Mouse (Mus musculus): Measurements from ENCODE around the gene Dnajc25.

Gene Dnajc25

GRCm38 (mm10) chr4:59003806-59004200, 8.9 kb downstream of the Dnajc25 start:
- DNase-seq (ENCODE audit: low spot score in 2 of 2) = no peak

DNA sequence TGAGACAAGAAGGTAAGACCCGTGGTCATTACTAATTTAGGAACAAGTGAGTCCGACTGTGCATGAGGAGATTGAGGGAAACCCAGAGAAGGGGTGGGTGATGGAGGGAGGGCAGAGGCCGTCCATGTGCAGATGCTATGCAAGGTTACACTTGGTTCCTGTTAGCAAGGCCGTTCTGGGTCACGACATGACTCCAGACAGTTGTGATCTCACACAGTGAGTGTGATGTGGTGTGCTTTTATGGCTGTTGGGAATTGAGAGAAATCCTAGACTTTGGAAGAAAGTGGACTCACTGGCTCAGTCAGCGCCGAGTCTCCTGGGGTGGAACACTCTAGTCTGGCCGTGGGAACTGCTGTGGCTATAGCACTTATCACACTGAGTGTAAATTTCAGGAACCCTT, 11.3 kb downstream of the Dnajc25 start:
- DNase-seq (ENCODE audit: low spot score in 2 of 2) = no peak

DNA sequence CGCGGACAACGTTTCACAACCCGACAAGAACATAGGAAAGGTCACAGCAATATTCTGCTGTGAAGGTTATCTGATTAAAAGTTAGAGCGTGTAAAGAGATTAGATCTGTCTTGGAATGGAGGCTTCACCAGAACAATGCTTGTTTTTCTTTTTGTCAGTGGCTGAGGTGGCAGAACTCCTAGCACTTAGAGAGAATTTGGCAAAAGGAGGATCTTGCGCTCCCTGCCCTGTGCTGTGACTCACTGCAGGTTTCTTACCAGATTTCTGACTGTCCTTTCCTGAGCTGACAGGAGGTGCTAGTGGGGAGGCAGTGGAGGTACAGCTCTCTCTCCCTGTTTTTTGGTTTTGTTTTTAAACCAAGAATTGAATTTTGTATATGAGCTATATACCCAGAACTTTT, 12.2 kb downstream of the Dnajc25 start:
- no peak for DNase-seq (ENCODE audit: low spot score in 2 of 2)

- no peak for DNase-seq (ENCODE audit: low spot score in 2 of 2)
Observed at GRCm38 (mm10) chr4:59007974-59008373, 13.1 kb downstream of the Dnajc25 start.

GRCm38 (mm10) chr4:59009186-59009585, 14.3 kb downstream of the Dnajc25 start:
- DNase-seq (ENCODE audit: low spot score in 2 of 2) = no peak

GRCm38 (mm10) chr4:59009696-59010095, 14.8 kb downstream of the Dnajc25 start:
- DNase-seq (ENCODE audit: low spot score in 2 of 2) = no peak

DNA sequence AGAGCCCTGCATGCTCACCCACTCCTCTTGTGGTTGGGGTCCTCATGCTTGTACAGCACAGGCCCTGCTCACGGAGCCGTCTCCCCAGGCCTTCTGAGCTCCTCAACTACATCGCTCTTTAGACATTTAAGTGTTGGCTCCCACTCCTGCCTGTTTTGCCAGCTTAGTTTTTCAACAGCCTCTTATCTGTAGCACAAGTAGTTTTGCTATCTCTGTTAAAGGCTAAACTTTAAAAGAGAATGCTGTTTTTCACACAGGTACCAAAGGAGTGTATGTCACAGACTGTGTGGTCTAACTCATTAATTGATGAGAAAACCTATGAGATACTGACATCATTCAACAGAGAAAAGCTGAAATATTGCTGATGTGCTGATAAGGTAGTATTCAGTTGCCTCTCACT, 16.6 kb downstream of the Dnajc25 start:
- no peak for DNase-seq (ENCODE audit: low spot score in 2 of 2)

- DNase-seq (ENCODE audit: low spot score in 2 of 2) = no peak
Observed at GRCm38 (mm10) chr4:59015181-59015580, 20.3 kb downstream of the Dnajc25 start.

DNA sequence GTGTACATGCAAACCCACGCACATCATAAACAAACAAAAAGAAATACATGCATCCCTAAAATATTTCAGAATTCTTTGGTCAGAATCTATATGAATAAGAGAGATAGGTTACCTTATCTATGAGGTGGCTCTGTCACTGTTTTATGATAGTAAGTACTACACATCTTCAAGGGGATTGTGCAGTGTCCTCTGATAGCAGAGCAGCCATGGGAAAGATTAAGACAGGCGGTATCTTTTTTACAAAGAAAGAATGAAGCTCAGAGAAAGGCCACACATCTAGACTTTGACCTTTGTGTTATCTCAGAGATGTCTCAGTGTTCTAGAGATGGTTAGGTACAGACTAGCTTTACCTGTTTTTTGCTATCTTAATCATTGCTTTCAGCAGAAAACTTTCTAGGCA, 22.1 kb downstream of the Dnajc25 start:
- DNase-seq (ENCODE audit: low spot score in 2 of 2) = no peak

DNA sequence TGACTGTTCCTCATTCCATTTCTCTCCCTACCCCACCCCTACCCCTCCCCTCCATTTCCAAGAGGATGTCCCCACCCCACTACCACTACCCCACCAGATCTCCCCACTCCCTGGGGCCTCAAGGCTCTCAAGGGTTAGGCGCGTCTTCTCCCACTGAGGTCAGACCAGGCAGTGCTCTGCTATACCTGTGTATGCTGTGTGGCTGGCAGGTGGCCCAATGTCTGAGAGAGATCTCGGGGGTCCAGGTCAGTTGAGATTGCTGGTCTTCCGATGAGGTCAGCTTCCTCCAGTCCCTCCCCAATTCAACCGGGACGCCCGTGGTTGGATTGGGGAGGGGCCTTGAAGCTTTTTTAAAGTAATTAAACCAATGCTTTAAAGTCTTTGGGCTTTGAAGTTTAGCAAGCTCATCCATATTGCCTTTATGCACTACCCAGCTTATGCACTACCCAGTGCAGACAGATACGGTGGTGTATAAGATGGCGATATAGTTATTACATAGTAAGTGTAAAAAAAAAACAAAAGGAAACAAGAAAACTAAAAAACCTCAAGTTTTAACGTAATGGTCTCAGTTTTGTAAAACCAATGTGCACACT, 39.6 kb downstream of the Dnajc25 start:
- DNase-seq (ENCODE audit: low spot score in 2 of 2) = no peak

DNA sequence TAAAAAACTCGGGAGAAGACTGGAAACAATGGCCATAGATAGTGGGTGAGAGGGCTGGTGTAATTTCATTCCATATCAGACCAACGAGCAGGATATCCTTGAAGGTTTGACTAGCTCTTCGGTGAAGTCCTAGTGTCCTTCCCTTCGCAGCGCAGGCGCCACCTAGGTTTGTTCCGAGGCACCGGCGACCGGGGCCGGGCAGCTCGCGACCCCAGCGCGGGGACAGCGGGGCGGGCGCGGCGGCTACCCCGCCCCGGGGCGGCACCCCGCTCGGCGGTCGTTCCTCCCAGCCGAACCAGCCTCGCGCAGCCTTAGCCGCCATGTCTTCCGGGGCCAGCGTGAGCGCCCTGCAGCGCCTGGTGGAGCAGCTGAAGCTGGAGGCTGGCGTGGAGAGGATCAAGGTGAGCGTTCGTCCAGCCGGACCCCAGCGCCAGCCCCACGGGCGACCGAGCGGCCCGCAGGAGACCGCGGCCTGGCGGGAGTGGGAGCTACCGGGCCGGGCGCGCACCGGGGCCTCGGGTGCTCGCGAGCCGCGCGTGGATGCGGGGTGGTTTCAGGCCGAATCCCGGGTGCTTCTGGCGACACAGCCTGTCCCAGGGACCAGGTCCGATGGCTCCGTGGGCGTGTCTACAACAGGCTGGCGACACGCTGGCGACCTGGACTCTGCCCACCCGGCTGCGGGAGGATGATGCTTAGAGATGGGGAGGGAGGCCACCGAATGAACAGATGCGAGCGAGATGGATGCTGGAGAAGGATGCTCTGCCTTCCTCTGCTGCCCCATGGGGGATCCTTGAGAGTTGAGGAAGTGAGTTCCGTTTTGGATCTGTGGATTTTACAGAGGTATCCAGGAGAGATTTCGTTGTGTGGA, 40.3 kb downstream of the Dnajc25 start, which contains the start of gene Gng10:
TSS of gene Gng10 (plus strand) at position 171 of the 868 bp plus-strand sequence.
- peak; percentile 41 to 62 for DNase-seq (ENCODE audit: low spot score in 2 of 2)

- DNase-seq (ENCODE audit: low spot score in 2 of 2) = no peak
Observed at GRCm38 (mm10) chr4:59035786-59036350, 41.0 kb downstream of the Dnajc25 start.

GRCm38 (mm10) chr4:59036490-59037127, 41.7 kb downstream of the Dnajc25 start:
- DNase-seq (ENCODE audit: low spot score in 2 of 2) = peak; percentile 49 to 64

- no peak for DNase-seq (ENCODE audit: low spot score in 2 of 2)
Observed at GRCm38 (mm10) chr4:59037525-59037924, 42.7 kb downstream of the Dnajc25 start.

DNA sequence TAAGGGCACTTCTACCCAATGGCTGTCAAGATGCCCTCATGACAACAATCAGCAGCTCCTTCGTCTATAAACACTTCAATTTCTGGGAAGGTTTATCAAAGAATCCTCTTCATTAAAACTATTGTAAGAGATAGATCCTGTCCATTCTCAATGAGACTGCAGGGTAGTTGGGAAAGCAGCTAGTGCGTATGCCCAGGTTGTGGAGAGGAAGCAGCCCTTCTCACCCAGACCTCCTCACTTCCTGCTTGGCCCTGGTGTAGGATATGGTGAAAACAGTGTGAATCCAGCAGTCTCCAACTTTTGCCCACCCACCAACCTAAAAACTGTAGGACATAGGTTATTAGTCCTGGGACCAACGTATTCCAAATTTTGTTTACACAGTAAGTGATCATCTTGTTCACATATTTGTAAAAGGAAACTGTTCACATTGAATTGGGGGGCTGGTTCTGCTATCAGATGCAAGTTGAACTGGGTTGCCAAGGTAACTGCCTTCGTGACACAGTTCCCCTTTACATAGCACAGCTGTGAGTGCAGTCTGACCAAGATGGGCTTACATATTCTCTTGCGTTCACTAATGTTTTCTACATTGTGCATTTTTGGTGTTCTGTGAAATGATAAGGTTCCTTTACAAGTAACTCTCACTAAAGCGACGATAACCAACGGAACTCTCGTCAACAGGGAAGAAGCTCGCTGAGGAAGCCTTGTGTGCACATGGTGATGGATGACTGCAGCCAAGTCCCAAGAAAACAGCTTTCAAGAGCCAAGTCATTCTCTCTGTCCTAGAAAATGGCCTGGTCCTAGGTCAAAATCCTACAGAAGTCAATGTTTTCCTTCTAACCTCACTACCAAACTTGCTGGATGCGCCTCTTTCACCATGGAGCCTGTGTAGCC, 45.8 kb downstream of the Dnajc25 start:
- DNase-seq (ENCODE audit: low spot score in 2 of 2) = no peak

- no peak for DNase-seq (ENCODE audit: low spot score in 2 of 2)
Observed at GRCm38 (mm10) chr4:59043074-59043473, 48.2 kb downstream of the Dnajc25 start.

GRCm38 (mm10) chr4:59043891-59044290, 49.0 kb downstream of the Dnajc25 start:
- no peak for DNase-seq (ENCODE audit: low spot score in 2 of 2)

GRCm38 (mm10) chr4:59047222-59047621, 52.4 kb downstream of the Dnajc25 start:
- DNase-seq (ENCODE audit: low spot score in 2 of 2) = no peak

- no peak for DNase-seq (ENCODE audit: low spot score in 2 of 2)
Observed at GRCm38 (mm10) chr4:59051081-59051480, 56.2 kb downstream of the Dnajc25 start.

GRCm38 (mm10) chr4:59057929-59058328, 63.1 kb downstream of the Dnajc25 start:
- no peak for DNase-seq (ENCODE audit: low spot score in 2 of 2)

- no peak for DNase-seq (ENCODE audit: low spot score in 2 of 2)
Observed at GRCm38 (mm10) chr4:59062526-59062925, 67.7 kb downstream of the Dnajc25 start.

Measured in frontal cortex, postnatal 14 days (tissue).